Mouse (Mus musculus): ENCODE measurements around the gene Aff1.

The Aff1 gene

GRCm38 (mm10) chr5:103772252-103772651 is 80.1 kb downstream of the Aff1 start:
- no peak for DNase-seq (ENCODE audit: low spot score)

- no peak for DNase-seq (ENCODE audit: low spot score)
These were observed 81.0 kb downstream of the Aff1 start for GRCm38 (mm10) chr5:103773100-103773552.

- DNase-seq (ENCODE audit: low spot score): no peak
These were observed 82.6 kb downstream of the Aff1 start for GRCm38 (mm10) chr5:103774703-103775333.

GRCm38 (mm10) chr5:103775429-103775828 is 83.3 kb downstream of the Aff1 start:
- DNase-seq (ENCODE audit: low spot score): no peak

GRCm38 (mm10) chr5:103776842-103777241 is 84.7 kb downstream of the Aff1 start:
- no peak for DNase-seq (ENCODE audit: low spot score)

GRCm38 (mm10) chr5:103777446-103777845 is 85.3 kb downstream of the Aff1 start:
- DNase-seq (ENCODE audit: low spot score): no peak

- DNase-seq (ENCODE audit: low spot score): no peak
These were observed 86.3 kb downstream of the Aff1 start for GRCm38 (mm10) chr5:103778314-103779117.

- DNase-seq (ENCODE audit: low spot score): no peak
These were observed 87.7 kb downstream of the Aff1 start for GRCm38 (mm10) chr5:103779836-103780235.

- no peak for DNase-seq (ENCODE audit: low spot score)
These were observed 88.1 kb downstream of the Aff1 start for GRCm38 (mm10) chr5:103780266-103780665.

GRCm38 (mm10) chr5:103780836-103781235 is 88.7 kb downstream of the Aff1 start:
- DNase-seq (ENCODE audit: low spot score): no peak

GRCm38 (mm10) chr5:103783086-103783668 is 91.0 kb downstream of the Aff1 start:
- DNase-seq (ENCODE audit: low spot score): no peak

GRCm38 (mm10) chr5:103786096-103786495 is 93.9 kb downstream of the Aff1 start:
- DNase-seq (ENCODE audit: low spot score): no peak

GRCm38 (mm10) chr5:103788476-103788875 is 96.3 kb downstream of the Aff1 start:
- no peak for DNase-seq (ENCODE audit: low spot score)

- DNase-seq (ENCODE audit: low spot score): no peak
These were observed 96.8 kb downstream of the Aff1 start for GRCm38 (mm10) chr5:103788976-103789375.

- DNase-seq (ENCODE audit: low spot score): no peak
These were observed 97.5 kb downstream of the Aff1 start for GRCm38 (mm10) chr5:103789619-103790116.

GRCm38 (mm10) chr5:103791741-103792140 is 99.6 kb downstream of the Aff1 start:
- no peak for DNase-seq (ENCODE audit: low spot score)

GRCm38 (mm10) chr5:103795121-103795520 is 102.9 kb downstream of the Aff1 start:
- no peak for DNase-seq (ENCODE audit: low spot score)

GRCm38 (mm10) chr5:103796035-103796434 is 103.9 kb downstream of the Aff1 start:
- DNase-seq (ENCODE audit: low spot score): no peak

- DNase-seq (ENCODE audit: low spot score): no peak
These were observed 105.6 kb downstream of the Aff1 start for GRCm38 (mm10) chr5:103797774-103798173.

- DNase-seq (ENCODE audit: low spot score): no peak
These were observed 107.3 kb downstream of the Aff1 start for GRCm38 (mm10) chr5:103799438-103799837.

- DNase-seq (ENCODE audit: low spot score): no peak
These were observed 107.8 kb downstream of the Aff1 start for GRCm38 (mm10) chr5:103800009-103800408.

- no peak for DNase-seq (ENCODE audit: low spot score)
These were observed 111.2 kb downstream of the Aff1 start for GRCm38 (mm10) chr5:103803386-103803785.

Data from ovary, postnatal 10 days (tissue).